Mouse (Mus musculus): ENCODE measurements around the gene Alg14.

GRCm38 (mm10) chr3:121263205-121263548 is 28.4 kb upstream of the Alg14 start:
- TF ChIP-seq POLR2A (IDR thresholded peaks at IDR 0.05; ENCODE audit: borderline replicate concordance, low read depth, low read length) (no peak), CTCF (IDR thresholded peaks at IDR 0.05; ENCODE audit: low read depth, low read length) (no peak)
